Mouse (Mus musculus) myocyte (in vitro differentiated cells): ENCODE results near the gene Lat2. TPM values are rescaled to one million over a fixed set of nuclear protein-coding genes. Genes with fewer than 3 reads are reported as not detected.
A peak's percentile ranks its signal among the peaks of the same experiment; 100 is the strongest.

Experiments used
- H3K27me3 ChIP-seq: one replicate; pipeline ENCODE4 v1.6.1; 2011; ENCODE audit not compliant: control insufficient read depth, insufficient read depth, insufficient read length
- H3K36me3 ChIP-seq: one replicate; pipeline ENCODE4 v1.6.1; 2011; ENCODE audit not compliant: control insufficient read depth, insufficient read depth
- H3K4me2 ChIP-seq: one replicate; pipeline ENCODE4 v1.6.1; 2011; ENCODE audit warnings: low read depth, control low read depth
- H3K4me3 ChIP-seq: one replicate; pipeline ENCODE4 v1.5.1; 2011; ENCODE audit warnings: mild to moderate bottlenecking, control low read depth, moderate library complexity
- H3K79me2 ChIP-seq: one replicate; pipeline ENCODE4 v1.6.1; 2011; ENCODE audit not compliant: control insufficient read depth, insufficient read depth
- H3ac ChIP-seq: one replicate; pipeline ENCODE4 v1.6.1; 2011; ENCODE audit not compliant: control insufficient read depth, insufficient read length
- CEBPB ChIP-seq: IDR thresholded peaks from 2 replicates; pipeline ENCODE4 v1.6.1; 2011; ENCODE audit warnings: mild to moderate bottlenecking, moderate library complexity; ENCODE audit not compliant: poor library complexity, insufficient read depth, severe bottlenecking
- E2F4 ChIP-seq: IDR thresholded peaks from one replicate; pipeline ENCODE4 v1.6.1; 2011; ENCODE audit warnings: mild to moderate bottlenecking, control low read depth, moderate library complexity; ENCODE audit not compliant: insufficient read depth
- MAX ChIP-seq: IDR thresholded peaks from one replicate; pipeline ENCODE4 v1.6.1; 2011; ENCODE audit warnings: low read depth, mild to moderate bottlenecking, control low read depth
- MYOD1 ChIP-seq, 3 experiments: IDR thresholded peaks; one replicate each; pipeline ENCODE4 v1.6.1; 2011; ENCODE audit warnings: control low read depth in 2 of 3, low read depth in 2 of 3, mild to moderate bottlenecking in 2 of 3, moderate library complexity in 1 of 3; ENCODE audit not compliant: insufficient read length in 2 of 3, control insufficient read depth in 1 of 3
- MYOG ChIP-seq, 3 experiments: IDR thresholded peaks; one replicate each; pipeline ENCODE4 v1.6.1; 2011; ENCODE audit warnings: control low read depth in 2 of 3, low read depth in 2 of 3, mild to moderate bottlenecking in 2 of 3; ENCODE audit not compliant: insufficient read length in 2 of 3, control insufficient read depth in 1 of 3, insufficient read depth in 1 of 3
- POLR2A ChIP-seq: IDR thresholded peaks from one replicate; pipeline ENCODE4 v1.6.1; 2011; ENCODE audit warnings: low read depth, mild to moderate bottlenecking, control low read depth, moderate library complexity; ENCODE audit not compliant: insufficient read length
- POLR2AphosphoS2 ChIP-seq: IDR thresholded peaks from one replicate; pipeline ENCODE4 v1.6.1; 2011; ENCODE audit warnings: low read depth, control low read depth; ENCODE audit not compliant: insufficient read length
- REST ChIP-seq: IDR thresholded peaks from one replicate; pipeline ENCODE4 v1.6.1; 2011; ENCODE audit warnings: mild to moderate bottlenecking, control low read depth, moderate library complexity; ENCODE audit not compliant: insufficient read depth, insufficient read length
- SRF ChIP-seq: IDR thresholded peaks from one replicate; pipeline ENCODE4 v1.6.1; 2011; ENCODE audit warnings: low read depth; ENCODE audit not compliant: control insufficient read depth, insufficient read length
- TCF12 ChIP-seq: IDR thresholded peaks from one replicate; pipeline ENCODE4 v1.6.1; 2011; ENCODE audit warnings: mild to moderate bottlenecking, control low read depth; ENCODE audit not compliant: poor library complexity, insufficient read depth, severe bottlenecking
- TCF3 ChIP-seq: IDR thresholded peaks from one replicate; pipeline ENCODE4 v1.6.1; 2011; ENCODE audit warnings: low read depth, control low read depth; ENCODE audit not compliant: insufficient read length
- USF1 ChIP-seq: IDR thresholded peaks from one replicate; pipeline ENCODE4 v1.6.1; 2011; ENCODE audit warnings: low read depth, mild to moderate bottlenecking, control low read depth, moderate library complexity
- polyA plus RNA-seq: library from polyadenylated mRNA; unstranded; fragments of >200 nt; fragmentation: generic; extraction: Trizol; gene quantifications from one replicate; pipeline ENCODE4 v1.2.1, GENCODE M21; 2012; ENCODE audit warnings: missing spikeins

The Lat2 gene
- polyA plus RNA-seq, 1 experiment: 0.59 TPM

DNA sequence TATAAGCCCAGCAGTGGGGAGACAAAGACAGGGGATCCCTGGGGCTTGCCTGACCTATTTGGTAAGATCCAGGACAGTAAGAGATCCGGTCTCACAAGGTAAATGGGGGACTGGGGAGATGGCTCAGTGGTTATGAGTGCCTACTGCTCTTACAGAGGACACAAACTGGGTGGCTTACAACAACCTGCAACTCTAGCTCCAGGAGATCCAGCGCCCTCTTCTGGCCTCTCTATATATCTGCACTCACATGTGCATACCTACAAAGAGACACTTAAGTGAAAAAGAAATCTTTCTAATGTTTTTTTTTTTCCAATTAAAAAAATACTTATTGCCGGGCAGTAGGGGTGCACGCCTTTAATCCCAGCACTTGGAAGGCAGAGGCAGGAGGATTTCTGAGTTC lies 31.6 kb upstream of the Lat2 start:
- no peak overlapping the region for H3ac ChIP-seq
- no peak overlapping the region for H3K4me2 ChIP-seq
- no peaks in the 10 kb centered on the region for H3K27me3 ChIP-seq
- no peak overlapping the region for H3K4me3 ChIP-seq
- TF ChIP-seq POLR2A (no peak), TCF12 (no peak), MYOG (IDR thresholded peaks at IDR 0.05; ENCODE audit: control insufficient read depth in 1 of 3, insufficient read depth in 1 of 3, insufficient read length in 2 of 3, low read depth in 2 of 3) (no peak), MYOD1 (IDR thresholded peaks at IDR 0.05; ENCODE audit: control insufficient read depth in 1 of 3, insufficient read length in 2 of 3, low read depth in 2 of 3) (no peak), REST (no peak), CEBPB (no peak), SRF (no peak), E2F4 (no peak), MAX (no peak), TCF3 (no peak), USF1 (no peak), POLR2AphosphoS2 (no peak)
- no peaks in the 10 kb centered on the region for H3K79me2 ChIP-seq
- no peaks in the 10 kb centered on the region for H3K36me3 ChIP-seq

DNA sequence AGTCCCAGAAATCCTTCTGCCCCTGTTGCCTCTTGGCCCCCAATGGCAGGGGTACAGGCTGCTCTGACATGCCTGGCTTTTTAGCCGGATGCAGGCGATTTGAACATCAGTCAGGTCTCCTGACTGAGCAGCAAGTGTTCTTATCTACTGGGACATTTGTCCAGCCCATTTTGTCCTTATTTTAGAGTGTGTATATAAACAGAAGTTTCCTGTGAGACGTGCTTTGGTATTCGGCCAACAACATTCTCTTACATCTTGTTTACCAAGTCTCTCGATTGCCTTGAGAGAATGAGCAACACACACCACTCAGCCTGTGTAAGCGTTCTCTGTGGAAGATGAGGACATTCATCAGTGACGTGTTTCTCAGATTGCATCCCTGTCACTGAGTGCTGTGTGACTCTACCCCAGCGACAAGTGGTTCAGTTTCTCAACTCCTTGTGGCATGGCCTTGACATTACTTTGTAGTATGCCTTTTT lies 29.9 kb upstream of the Lat2 start:
- no peak overlapping the region for H3K4me2 ChIP-seq
- H3ac ChIP-seq: no peak overlapping the region
- H3K79me2 ChIP-seq: no peaks in the 10 kb centered on the region
- no peaks in the 10 kb centered on the region for H3K36me3 ChIP-seq
- H3K27me3 ChIP-seq: no peaks in the 10 kb centered on the region
- TF ChIP-seq MYOG (IDR thresholded peaks at IDR 0.05; ENCODE audit: control insufficient read depth in 1 of 3, insufficient read depth in 1 of 3, insufficient read length in 2 of 3, low read depth in 2 of 3) (no peak), TCF3 (no peak), REST (no peak), E2F4 (no peak), POLR2AphosphoS2 (no peak), POLR2A (no peak), CEBPB (no peak), SRF (no peak), MYOD1 (IDR thresholded peaks at IDR 0.05; ENCODE audit: control insufficient read depth in 1 of 3, insufficient read length in 2 of 3, low read depth in 2 of 3) (no peak), TCF12 (no peak), USF1 (no peak), MAX (no peak)
- no peak overlapping the region for H3K4me3 ChIP-seq

DNA sequence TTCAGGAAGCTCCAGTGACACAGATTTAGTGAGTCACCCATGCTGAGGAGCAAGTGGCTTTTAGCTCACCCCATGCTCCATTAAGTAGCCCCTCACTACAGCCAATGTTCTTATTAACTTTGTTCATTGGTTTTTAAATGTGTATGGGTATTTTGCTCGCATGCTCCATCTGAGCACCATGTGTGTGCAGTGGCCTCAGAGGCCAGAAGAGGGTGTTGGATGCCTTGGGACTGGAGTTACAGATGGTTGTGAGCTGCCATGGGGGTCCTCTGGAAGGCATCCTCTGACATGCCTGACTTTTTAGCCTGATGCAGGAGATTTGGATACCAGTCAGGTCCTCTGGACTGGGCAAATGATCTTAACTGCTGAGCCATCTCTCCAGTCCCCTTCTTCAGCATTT lies 29.3 kb upstream of the Lat2 start:
- Histone ChIP-seq H3K79me2 (no peaks in the 10 kb centered on the region), H3K4me2 (no peak overlapping the region), H3K27me3 (no peaks in the 10 kb centered on the region), H3K4me3 (no peak overlapping the region), H3ac (no peak overlapping the region), H3K36me3 (no peaks in the 10 kb centered on the region)
- TF ChIP-seq TCF3 (no peak), POLR2A (no peak), USF1 (no peak), REST (no peak), SRF (no peak), MYOG (IDR thresholded peaks at IDR 0.05; ENCODE audit: control insufficient read depth in 1 of 3, insufficient read depth in 1 of 3, insufficient read length in 2 of 3, low read depth in 2 of 3) (no peak), TCF12 (no peak), MAX (no peak)

DNA sequence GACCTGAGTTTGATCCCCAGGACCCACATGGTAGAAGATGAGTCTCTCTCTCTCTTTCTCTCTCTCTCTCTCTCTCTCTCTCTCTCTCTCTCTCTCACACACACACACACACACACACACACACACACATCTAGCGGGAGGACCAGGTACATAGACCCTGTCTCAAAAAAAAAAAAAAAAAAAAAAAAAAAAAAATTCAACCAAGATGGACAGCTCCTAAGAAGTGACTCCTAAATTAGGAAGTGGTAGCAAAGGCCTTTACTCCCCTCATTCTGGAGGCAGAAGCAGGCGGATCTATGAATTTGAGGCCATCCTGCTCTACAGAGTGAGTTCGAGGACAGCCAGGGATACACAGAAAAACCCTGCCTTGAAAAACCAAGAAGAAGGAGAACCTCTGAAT lies 25.5 kb upstream of the Lat2 start:
- Histone ChIP-seq H3ac (no peak overlapping the region), H3K27me3 (no peaks in the 10 kb centered on the region), H3K79me2 (peaks cover 33% of the 10 kb centered on the region), H3K4me3 (no peak overlapping the region), H3K4me2 (no peak overlapping the region), H3K36me3 (peaks cover 10% of the 10 kb centered on the region)
- TF ChIP-seq TCF12 (no peak), TCF3 (no peak), SRF (no peak), USF1 (no peak)

DNA sequence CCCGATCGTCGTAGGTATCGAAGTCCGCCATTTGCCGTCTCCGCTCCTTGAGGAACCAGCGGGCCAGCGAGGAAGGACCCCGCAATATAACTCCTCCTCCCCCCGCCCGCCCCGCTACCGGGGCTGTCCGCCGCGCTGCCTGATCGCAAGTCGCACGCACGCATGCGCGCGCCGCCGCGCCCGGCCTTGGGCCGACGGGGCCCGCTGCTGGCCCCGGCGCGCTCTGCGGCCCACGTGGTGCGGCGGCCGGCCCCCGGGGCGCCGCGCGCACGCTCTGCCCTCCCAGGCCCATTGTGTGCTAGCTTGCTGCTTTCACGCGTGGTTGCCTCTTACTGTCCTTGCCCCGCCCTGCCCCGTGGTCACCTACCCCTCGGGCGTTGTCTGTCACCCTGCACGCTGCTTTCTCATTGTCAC lies 24.5 kb upstream of the Lat2 start, which contains the start of gene Eif4h:
Gene Eif4h, minus strand, starts transcription at position 222 of the 414 bp plus-strand sequence.
- Histone ChIP-seq H3K4me2 (peak within 1 kb of the TSS; percentile 92), H3ac (peak within 1 kb of the TSS; percentile 100), H3K27me3 (no peaks in the 10 kb centered on the region), H3K79me2 (peaks cover 44% of the 10 kb centered on the region), H3K4me3 (peak within 1 kb of the TSS; percentile 73), H3K36me3 (peaks cover 11% of the 10 kb centered on the region)
- TF ChIP-seq USF1 (peak; percentile 73), POLR2A (peak; percentile 85), SRF (peak; percentile 29), MYOD1 (IDR thresholded peaks at IDR 0.05; ENCODE audit: control insufficient read depth in 1 of 3, insufficient read length in 2 of 3, low read depth in 2 of 3) (peak in 1 of 3 experiments; percentile 35), E2F4 (no peak), TCF12 (no peak), TCF3 (no peak), POLR2AphosphoS2 (peak; percentile 89)
